Mouse (Mus musculus) kidney, adult 11 months (tissue): ENCODE data around the gene Cd28.

Experiments used
- DNase-seq: peaks from one replicate; pipeline ENCODE4 v3.0.0; 2022

Gene Cd28

GRCm38 (mm10) chr1:60716567-60716966 lies at the start of gene Cd28:
Cd28 (plus strand) TSS chr1:60716800.
- no peak for DNase-seq

GRCm38 (mm10) chr1:60667873-60668616 lies 48.6 kb upstream of the Cd28 start:
- no peak for DNase-seq

GRCm38 (mm10) chr1:60669048-60669447 lies 47.6 kb upstream of the Cd28 start:
- DNase-seq = peak; percentile 75

GRCm38 (mm10) chr1:60669664-60670063 lies 46.9 kb upstream of the Cd28 start:
- no peak for DNase-seq

GRCm38 (mm10) chr1:60670172-60670571 lies 46.4 kb upstream of the Cd28 start:
- DNase-seq = no peak

- no peak for DNase-seq
These were observed 32.8 kb upstream of the Cd28 start for GRCm38 (mm10) chr1:60683766-60684165.

GRCm38 (mm10) chr1:60696115-60696895 lies 20.3 kb upstream of the Cd28 start:
- no peak for DNase-seq

GRCm38 (mm10) chr1:60702641-60703040 lies 14.0 kb upstream of the Cd28 start:
- no peak for DNase-seq

- DNase-seq = no peak
These were observed 3.4 kb upstream of the Cd28 start for GRCm38 (mm10) chr1:60713238-60713637.

GRCm38 (mm10) chr1:60715651-60716196 lies 876 bp upstream of the Cd28 start:
- no peak for DNase-seq

- peak; percentile 21 for DNase-seq
These were observed 2.0 kb downstream of the Cd28 start for GRCm38 (mm10) chr1:60718580-60718979.

- DNase-seq = no peak
These were observed 7.0 kb downstream of the Cd28 start for GRCm38 (mm10) chr1:60723555-60723954.

GRCm38 (mm10) chr1:60731940-60732339 lies 15.3 kb downstream of the Cd28 start:
- no peak for DNase-seq

GRCm38 (mm10) chr1:60735072-60735907 lies 18.7 kb downstream of the Cd28 start:
- DNase-seq = peak; percentile 53

GRCm38 (mm10) chr1:60735908-60736280 lies 19.3 kb downstream of the Cd28 start:
- no peak for DNase-seq

GRCm38 (mm10) chr1:60744266-60744665 lies 27.7 kb downstream of the Cd28 start:
- DNase-seq = no peak

- no peak for DNase-seq
These were observed 29.1 kb downstream of the Cd28 start for GRCm38 (mm10) chr1:60745664-60746063.

GRCm38 (mm10) chr1:60746153-60746552 lies 29.6 kb downstream of the Cd28 start:
- no peak for DNase-seq

GRCm38 (mm10) chr1:60746856-60747255 lies 30.3 kb downstream of the Cd28 start:
- no peak for DNase-seq

- no peak for DNase-seq
These were observed 31.7 kb downstream of the Cd28 start for GRCm38 (mm10) chr1:60748286-60748685.

- no peak for DNase-seq
These were observed 32.3 kb downstream of the Cd28 start for GRCm38 (mm10) chr1:60748936-60749335.

- DNase-seq = no peak
These were observed 32.8 kb downstream of the Cd28 start for GRCm38 (mm10) chr1:60749346-60749840.
